Mouse (Mus musculus): Measurements from ENCODE around the gene Gck. TPM values are rescaled to one million over a fixed set of nuclear protein-coding genes. Genes with fewer than 3 reads are reported as not detected.

The Gck gene
- 0.24 TPM for polyA plus RNA-seq (2014; fragmentation: Illumina TruSeq; extraction: RNeasy Lipid Tissue Mini Kit (QIAGEN cat#74804); ENCODE audit: low read depth, low replicate concordance)

DNA sequence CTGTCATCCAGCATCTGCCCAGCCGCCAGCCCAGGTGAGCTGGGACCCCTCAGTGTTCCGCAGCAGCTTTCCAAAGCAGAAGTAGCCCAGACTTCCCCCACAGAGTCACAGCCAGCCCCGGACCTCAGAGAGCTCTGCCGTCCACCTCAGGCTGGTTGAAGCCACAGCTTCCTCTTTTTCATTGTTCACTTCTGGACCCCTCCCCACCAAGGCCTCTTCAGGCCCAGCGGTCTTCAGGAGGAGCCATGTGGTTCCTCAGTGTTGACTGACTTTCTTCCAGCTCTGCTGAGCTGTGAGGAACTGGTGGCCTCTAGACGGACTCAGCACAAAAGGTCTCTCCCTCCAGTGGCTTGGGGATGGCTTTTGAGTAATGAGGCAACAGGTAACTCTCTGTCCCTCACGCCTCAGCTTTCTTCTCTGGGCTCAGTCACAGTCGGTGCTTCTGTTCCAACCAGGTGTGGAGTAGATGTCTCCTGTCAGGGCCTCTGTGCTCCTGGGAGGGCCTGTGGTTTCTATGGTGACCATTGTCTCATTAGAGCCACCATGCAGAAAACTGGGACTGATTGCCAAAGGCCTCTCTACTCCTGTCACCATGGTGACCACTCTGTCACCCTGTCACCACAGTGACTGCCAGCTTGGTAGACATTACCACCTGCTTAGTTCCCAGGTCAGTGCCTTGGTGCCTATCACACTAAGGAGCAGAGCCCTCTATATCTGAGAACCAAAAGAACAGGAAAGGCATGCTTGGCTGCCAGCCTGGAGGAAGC, at the start of gene Gck:
Gene Gck (minus strand): TSS at position 496 of the 767 bp plus-strand sequence.

DNA sequence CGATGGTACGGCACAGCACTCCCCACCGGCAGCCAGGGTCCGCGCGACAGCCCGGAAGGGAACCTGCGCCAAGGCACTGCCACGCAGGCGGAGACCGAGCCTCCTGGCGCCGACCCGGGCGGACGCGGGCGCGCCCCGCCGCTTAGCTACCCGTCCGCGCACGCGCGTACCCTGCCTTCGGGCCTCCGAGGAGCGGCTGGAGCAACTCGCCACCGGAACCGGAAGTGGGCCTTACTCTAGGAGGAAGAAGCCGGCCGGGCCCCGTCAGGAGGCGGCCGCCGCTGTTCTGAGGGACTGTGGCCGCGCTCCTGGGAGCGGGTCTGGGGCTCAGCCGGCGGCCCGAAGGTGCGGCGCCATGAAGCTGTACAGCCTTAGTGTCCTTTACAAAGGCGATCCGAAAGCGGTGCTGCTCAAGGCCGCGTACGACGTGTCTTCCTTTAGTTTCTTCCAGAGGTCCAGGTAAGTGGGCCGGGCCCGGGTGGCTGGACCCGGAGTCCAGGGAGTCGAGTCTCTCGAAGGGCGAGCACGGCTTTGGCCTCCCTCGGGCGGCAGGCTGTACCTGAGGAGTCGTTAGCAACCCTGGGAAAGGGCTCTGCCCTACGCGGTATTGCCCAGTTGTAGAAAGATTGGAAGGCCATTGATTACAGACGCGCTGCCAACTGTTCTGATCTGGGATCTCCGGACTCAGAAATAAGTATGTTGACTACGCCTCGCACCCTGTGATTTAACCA, 5.8 kb upstream of the Gck start, which contains the start of gene Ykt6:
Gene Ykt6 (plus strand): TSS at position 148 of the 731 bp plus-strand sequence.

GRCm38 (mm10) chr11:5898531-5898930, 51.4 kb downstream of the Gck start, which contains the start of gene Myl7:
Gene Myl7 (minus strand): TSS chr11:5898782.

GRCm38 (mm10) chr11:5877921-5878526, 71.9 kb downstream of the Gck start, which contains the start of gene Pold2:
Gene Pold2 (minus strand): TSS chr11:5878292.

GRCm38 (mm10) chr11:5861678-5862393, 88.0 kb downstream of the Gck start, which contains the start of gene Aebp1:
Gene Aebp1 (plus strand): TSS chr11:5861947.

Other genes starting within 250 kb of the Gck start
- 2.4 TPM for gene Mrps24, start 234.4 kb downstream of the Gck start, polyA plus RNA-seq (2014; fragmentation: Illumina TruSeq; extraction: RNeasy Lipid Tissue Mini Kit (QIAGEN cat#74804); ENCODE audit: low read depth, low replicate concordance)
- gene Urgcp, start 187.7 kb downstream of the Gck start, polyA plus RNA-seq (2014; fragmentation: Illumina TruSeq; extraction: RNeasy Lipid Tissue Mini Kit (QIAGEN cat#74804); ENCODE audit: low read depth, low replicate concordance): 2.2 TPM
- gene Dbnl, start 161.6 kb downstream of the Gck start, polyA plus RNA-seq (2014; fragmentation: Illumina TruSeq; extraction: RNeasy Lipid Tissue Mini Kit (QIAGEN cat#74804); ENCODE audit: low read depth, low replicate concordance): 2.0 TPM
- gene Pgam2, start 146.3 kb downstream of the Gck start, polyA plus RNA-seq (2014; fragmentation: Illumina TruSeq; extraction: RNeasy Lipid Tissue Mini Kit (QIAGEN cat#74804); ENCODE audit: low read depth, low replicate concordance): 10.2 TPM
- gene Polm, start 112.1 kb downstream of the Gck start, polyA plus RNA-seq (2014; fragmentation: Illumina TruSeq; extraction: RNeasy Lipid Tissue Mini Kit (QIAGEN cat#74804); ENCODE audit: low read depth, low replicate concordance): 0.11 TPM
- 0.69 TPM for gene Aebp1, start 88.1 kb downstream of the Gck start, polyA plus RNA-seq (2014; fragmentation: Illumina TruSeq; extraction: RNeasy Lipid Tissue Mini Kit (QIAGEN cat#74804); ENCODE audit: low read depth, low replicate concordance)
- gene Pold2, start 71.8 kb downstream of the Gck start, polyA plus RNA-seq (2014; fragmentation: Illumina TruSeq; extraction: RNeasy Lipid Tissue Mini Kit (QIAGEN cat#74804); ENCODE audit: low read depth, low replicate concordance): 0.45 TPM
- not detected for gene Myl7, start 51.3 kb downstream of the Gck start, polyA plus RNA-seq (2014; fragmentation: Illumina TruSeq; extraction: RNeasy Lipid Tissue Mini Kit (QIAGEN cat#74804); ENCODE audit: low read depth, low replicate concordance)
- 27.7 TPM for gene Ykt6, start 5.6 kb upstream of the Gck start, polyA plus RNA-seq (2014; fragmentation: Illumina TruSeq; extraction: RNeasy Lipid Tissue Mini Kit (QIAGEN cat#74804); ENCODE audit: low read depth, low replicate concordance)
- gene Camk2b, start 116.3 kb upstream of the Gck start, polyA plus RNA-seq (2014; fragmentation: Illumina TruSeq; extraction: RNeasy Lipid Tissue Mini Kit (QIAGEN cat#74804); ENCODE audit: low read depth, low replicate concordance): 0.45 TPM
- 0.67 TPM for gene A730071L15Rik, start 249.9 kb upstream of the Gck start, polyA plus RNA-seq (2014; fragmentation: Illumina TruSeq; extraction: RNeasy Lipid Tissue Mini Kit (QIAGEN cat#74804); ENCODE audit: low read depth, low replicate concordance)

All from testis, adult 10 weeks (tissue).